Mouse (Mus musculus): ENCODE results near the gene Cops7a.

The Cops7a gene

DNA sequence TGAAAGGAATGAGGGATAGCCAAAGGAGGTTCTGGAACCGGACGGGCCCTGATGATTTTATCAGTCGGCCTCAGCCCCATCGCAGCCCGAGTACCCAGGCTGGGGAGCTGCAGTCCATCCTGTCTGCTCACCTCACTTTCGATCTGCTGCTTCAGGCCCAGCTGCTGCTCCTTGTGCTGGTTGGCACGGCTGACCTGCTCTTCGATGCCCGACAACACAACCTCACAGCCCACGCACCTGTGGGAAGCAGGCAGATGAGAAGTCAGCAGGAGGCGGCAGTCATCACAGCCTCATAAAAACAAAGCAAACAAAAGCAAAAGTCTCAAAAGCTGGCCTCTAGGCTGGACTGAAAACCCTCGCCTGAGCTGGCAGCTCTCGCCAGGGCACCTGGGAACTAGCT lies 5.4 kb downstream of the Cops7a start:
- DNase-seq (ENCODE audit: low read depth in 1 of 2, low spot score in 2 of 2) = no peak

DNA sequence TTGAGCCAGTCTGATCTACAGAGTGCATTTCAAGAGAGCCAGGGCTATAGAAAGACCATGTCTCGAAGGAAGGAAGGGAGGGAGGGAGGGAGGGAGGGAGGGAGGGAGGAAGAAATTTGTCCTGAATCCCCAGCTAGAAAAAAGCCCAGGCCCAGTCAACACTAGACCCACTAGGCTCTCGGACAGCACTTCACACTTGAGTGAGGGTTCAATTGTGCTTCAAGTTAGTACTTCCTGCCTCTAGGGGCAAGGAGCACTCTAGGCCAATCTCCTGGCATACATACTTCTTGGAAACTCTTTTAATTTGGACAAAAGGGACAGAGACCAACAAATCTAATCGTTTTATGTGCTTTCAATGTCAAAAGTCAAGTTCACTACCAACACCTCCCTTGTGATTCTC lies 7.2 kb downstream of the Cops7a start:
- no peak for DNase-seq (ENCODE audit: low read depth in 1 of 2, low spot score in 2 of 2)

DNA sequence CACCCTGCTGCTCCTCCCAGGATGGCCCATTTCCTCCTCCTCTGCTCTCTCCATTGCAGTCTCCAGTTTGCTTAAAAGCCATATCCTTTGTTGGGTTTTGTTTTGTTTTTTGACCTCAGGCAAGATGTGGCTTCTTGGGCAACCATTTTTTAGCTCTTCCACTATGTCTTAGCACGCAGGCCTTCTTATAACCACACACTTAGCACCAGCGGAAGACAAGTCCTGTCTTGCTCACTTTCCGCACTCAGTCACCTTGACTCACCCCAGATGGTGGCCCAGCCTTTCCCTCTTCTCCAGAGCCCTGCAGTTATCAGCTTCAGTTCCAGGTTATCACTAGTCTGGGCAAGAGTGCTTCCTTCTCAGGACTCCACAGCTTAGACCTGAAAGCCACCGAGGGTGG lies 10.1 kb downstream of the Cops7a start:
- no peak for DNase-seq (ENCODE audit: low read depth in 1 of 2, low spot score in 2 of 2)

DNA sequence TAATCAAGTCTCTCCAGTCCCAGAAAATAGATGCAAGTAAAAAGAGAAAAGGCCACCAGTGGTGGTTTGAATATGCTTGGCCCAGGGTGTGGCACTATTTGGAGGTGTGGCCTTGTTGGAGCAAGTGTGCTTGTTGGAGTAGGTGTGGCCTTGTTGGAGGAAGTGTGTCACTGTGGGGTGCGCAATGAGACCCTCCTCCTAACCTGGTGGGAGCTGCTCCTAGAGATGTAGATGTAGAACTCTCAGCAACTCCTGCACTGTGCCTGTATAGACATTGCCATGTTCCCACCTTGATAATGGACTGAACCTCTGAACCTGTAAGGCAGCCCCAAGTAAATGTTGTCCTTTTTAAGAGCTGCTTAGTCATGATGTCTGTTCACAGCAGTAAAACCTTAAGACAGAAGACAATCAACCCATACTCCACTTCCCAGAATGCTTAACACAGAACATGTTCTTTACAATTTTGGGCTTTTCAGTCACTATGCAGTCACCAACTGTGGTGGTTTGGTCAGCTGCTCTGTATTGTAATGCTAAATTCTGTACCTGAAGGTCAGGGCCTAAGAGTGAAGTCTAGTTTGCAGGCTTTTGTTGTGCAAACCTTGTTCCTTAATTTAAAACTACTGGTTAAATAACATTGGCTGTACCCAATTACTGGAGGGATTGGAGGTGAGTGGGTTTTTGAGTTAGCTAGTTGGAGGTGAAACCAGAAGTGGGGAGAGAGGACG lies 11.2 kb downstream of the Cops7a start:
- no peak for DNase-seq (ENCODE audit: low read depth in 1 of 2, low spot score in 2 of 2)

DNA sequence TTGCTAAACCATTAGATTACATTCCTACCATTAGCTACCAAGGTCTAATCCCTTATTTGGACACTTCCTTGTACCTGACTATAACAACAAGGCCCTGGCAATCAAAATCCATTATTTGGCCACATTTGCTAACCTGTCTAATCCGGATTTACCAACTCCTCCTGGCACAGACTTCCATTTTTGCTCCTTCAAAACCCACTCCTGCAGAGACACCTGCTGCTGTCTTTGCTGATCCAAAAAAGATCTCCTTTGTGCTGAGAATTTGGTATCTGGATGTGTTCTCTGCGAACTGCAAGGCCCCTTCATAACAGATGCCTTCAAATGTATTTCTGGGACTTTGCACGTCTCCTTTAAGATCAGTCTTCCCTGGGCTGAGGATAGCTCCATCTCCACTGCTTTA lies 21.8 kb downstream of the Cops7a start:
- no peak for DNase-seq (ENCODE audit: low read depth in 1 of 2, low spot score in 2 of 2)

DNA sequence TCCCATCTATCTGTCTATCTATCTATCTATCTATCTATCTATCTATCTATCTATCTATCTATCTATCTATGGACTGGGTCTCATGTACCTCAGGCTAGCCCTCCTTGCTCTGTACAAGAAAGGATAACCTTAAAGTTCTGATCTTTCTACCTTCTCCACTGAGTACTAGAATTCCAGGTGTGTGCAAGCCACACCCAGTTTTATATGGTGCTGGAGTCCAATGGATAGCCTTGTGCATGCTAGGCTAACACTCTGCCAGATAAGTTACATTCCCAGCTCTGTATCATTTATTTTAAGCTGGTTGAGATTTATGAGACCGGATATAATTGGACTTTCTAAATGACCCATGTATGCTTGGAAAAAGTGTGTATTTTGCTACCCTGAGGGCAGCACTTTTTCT lies 23.7 kb downstream of the Cops7a start:
- no peak for DNase-seq (ENCODE audit: low read depth in 1 of 2, low spot score in 2 of 2)

DNA sequence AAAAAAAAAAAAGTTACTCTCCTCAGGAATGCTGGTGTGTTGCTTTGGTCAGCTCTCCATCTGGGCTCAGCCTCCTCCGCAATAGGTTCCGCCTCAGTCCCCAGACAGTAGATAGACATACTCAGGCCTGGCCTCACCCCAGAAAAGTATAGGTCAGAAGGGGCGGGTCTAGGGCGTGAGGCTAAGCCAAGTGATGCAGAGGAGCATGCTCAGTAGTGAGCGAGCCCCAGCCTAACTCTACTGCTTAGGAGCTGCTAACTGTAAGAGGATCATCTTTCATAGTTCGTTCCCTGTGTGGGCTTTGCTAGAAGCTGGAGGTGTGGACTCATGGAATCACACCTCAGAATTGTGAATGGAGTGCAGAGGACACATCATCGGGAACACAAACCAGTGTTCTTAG lies 26.8 kb downstream of the Cops7a start:
- DNase-seq (ENCODE audit: low read depth in 1 of 2, low spot score in 2 of 2) = no peak

DNA sequence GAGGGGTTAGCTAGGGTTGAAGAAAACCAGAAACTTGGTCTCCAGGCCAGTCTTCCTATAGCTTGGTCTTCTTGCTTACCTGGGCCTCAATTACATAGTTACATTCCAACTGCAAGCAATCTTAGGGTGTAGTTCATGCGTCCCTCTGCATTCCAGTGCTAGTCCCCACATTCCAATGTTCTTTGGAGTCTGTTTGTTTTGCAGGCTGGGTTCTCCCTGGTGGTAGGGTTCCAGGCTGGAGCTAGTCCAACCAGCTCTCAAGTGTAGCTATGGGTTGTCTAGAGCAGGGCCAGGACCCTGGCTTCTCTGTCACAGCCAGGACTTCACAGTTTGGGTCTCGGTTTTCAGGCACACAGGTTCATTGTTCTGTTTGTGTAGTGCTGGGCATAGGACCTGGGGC lies 27.8 kb downstream of the Cops7a start:
- no peak for DNase-seq (ENCODE audit: low read depth in 1 of 2, low spot score in 2 of 2)

DNA sequence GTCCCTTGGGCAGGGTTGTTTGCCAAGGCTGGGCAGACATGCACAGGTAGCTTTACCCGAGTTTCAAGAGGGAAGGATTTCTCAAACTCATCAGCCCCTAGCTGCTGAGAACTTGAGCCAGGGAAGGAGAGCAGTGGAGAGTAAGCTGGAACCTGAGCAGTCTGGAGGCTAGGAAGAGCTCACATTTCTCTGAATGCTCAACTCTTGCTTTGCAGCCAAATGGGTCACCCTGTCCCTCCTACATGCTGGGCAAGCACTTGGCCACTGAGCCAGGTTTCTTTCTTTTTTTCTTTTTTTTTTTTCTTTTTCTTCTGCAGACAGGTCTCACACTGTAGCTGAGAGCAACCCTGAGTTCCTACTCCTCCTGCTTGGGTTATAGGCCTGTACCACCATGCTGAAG lies 28.7 kb downstream of the Cops7a start:
- DNase-seq (ENCODE audit: low read depth in 1 of 2, low spot score in 2 of 2) = no peak

DNA sequence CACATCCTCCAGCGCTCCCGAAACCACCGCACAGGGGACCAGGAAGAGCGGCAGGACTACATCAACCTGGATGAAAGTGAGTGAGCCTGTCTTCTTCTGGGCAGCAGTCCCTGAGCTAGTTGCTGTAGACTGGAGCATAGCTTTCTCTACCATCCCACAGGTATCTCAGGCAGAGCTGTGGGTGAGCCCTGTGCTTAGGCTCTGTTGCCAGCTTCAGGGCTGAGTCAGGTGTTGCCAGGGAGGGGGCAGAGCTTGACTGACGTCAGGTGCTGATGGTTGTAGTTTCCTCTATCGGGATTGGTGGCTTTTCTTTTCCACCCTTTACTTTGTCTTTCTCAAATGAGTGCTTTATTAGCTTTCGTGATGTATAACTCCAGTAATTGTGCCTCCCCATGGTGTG lies 30.7 kb downstream of the Cops7a start:
- DNase-seq (ENCODE audit: low read depth in 1 of 2, low spot score in 2 of 2) = no peak

DNA sequence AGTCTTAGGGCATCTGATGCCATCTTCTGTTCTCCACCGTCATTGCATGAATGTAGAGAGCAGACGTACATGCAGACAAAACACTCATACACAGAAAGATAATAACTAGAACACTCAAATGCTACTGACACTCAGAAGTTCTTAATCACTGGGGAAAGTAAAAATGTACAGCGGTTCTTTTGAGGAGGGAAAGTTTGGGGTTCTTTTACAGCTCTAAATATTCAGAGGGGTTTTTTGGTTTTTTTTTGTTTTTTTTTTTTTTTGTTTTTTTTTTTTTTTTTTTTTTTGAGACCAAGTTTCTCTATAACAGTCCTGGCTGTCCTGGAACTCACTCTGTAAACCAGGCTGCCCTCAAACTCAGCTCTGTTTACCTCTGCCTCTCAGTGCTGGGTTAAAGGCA lies 32.2 kb downstream of the Cops7a start:
- DNase-seq (ENCODE audit: low read depth in 1 of 2, low spot score in 2 of 2) = no peak

DNA sequence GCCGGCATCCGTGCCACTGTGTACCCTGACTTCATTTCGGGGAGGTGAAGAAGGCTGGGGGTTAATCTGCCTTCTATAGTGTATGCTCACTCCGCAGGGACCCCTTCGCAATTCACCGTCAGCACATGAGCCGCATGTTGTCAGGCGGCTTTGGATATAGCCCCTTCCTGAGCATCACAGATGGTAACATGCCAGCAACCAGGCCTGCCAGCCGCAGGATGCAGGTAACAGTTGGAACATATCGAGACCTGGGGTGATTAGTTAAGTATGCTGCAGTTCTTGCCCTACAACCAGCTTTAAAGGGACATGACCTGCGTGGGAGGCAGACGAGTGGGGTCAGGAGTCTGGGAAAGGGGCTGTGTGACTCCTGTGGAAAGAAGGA lies 33.0 kb downstream of the Cops7a start:
- no peak for DNase-seq (ENCODE audit: low read depth in 1 of 2, low spot score in 2 of 2)

DNA sequence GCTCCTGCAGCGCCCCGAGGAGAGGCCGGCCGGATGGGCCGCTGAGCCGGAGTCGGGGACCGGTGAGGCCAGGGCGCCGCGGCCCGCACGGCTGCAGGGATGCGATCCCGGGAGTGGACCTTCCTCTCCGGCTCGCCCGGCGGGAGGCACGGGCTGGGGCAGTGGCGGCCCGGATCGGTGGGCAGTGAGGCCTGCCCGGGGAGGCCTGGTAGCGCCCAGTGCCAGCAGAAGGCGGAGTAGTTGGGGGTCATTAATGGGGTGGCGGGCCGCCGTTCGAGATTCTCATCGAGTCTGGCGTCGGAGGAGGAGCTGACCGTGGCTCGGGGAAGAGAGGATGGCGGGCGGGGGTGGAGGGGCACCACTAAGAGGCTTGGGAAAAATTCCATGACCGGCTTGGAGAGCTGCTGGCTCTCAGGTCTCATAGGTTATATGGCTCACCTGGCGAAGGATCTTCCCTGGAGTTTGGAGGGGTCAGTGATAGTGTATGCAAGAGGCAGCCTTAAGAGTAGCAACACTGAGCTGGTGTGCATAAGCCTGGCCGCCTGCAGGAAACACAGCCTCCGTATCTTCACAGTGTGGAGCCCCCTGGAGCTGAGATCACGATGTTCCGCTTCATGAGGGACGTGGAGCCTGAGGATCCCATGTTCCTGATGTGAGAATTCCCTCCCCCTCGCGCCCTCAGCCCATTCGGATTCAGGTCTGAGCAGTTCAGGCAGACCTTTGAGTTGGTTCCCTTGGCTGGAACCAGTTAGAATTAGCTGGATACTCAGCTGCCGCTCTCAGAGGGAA lies 33.6 kb downstream of the Cops7a start:
- no peak for DNase-seq (ENCODE audit: low read depth in 1 of 2, low spot score in 2 of 2)

DNA sequence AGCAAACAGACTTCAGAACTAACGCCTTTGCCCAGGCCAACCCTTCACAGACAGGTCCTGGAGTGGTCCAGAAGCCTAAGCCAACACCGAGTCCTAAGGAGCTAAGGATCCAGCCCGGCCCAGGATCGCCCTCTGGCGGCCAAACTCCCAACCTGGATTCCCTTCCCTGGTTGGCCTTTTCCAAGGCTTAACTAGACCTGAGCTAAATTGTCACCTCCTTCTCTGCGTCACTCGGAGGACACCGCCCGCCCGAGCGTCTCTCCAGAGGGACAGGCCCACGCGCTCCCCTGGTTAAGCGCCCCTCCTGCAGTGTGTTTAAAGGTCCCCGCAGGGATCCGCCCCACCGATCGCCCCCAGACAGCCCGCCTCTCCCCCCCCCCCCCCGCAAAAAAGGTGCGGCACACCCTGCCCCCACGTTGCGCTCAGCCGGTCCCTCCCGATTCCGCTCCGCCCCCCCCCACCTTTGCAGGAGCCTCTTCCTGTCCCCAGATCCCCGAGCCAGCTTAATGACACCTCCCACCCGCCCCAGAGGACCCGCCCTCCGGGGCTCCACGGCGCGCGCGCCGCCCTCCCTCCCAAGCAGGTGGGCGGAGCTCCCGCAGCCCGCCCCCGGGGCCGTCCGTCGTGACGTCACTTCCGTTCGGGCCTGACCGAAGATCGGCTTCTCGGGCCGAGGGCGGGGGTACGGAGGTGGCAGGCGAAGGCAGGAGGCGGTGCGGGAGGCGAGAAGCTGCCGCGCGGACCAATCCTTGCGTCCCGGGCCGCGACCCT lies 34.4 kb downstream of the Cops7a start, which contains the start of gene Mlf2:
Mlf2 (plus strand) TSS at position 633 of the 771 bp plus-strand sequence.
- peak; percentile 87 to 93 for DNase-seq (ENCODE audit: low read depth in 1 of 2, low spot score in 2 of 2)

DNA sequence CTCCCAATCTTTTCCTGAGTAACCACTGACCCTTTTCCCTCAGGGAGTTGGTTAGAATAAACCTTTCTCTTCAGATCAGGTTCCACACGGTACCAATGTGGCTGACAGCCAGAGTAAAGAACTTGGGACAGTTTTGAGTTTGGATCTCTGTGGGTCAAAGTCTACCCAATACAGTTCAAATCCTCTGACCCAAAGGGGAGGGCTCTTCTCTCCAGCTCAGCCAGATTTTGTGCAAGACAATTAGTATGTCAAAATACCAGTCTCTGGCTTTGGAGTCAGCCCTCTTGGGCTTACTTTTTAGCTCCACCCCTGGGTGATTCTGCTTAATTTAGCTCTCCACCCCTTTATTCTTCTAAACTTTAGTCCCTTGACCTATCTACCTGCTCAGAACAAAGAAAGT lies 35.1 kb downstream of the Cops7a start:
- DNase-seq (ENCODE audit: low read depth in 1 of 2, low spot score in 2 of 2) = no peak

DNA sequence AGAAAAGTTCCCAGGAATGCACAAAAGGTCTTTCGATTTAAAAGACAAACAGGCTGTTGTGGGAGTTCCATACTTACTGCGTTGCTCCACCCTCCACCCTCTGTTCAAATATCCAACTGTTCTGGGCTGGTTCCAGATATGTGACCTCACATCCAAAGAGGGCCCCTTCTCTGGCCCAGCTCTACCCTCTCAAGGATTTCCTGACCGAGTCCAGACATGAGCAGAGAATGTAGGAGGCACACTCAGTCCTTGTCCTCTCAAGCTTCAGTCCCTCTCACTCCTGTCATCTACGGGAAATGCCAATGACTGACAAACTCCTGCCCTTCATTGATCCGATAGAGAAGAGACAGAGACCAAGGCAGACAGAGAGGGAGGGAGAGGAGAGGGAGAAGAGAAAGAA lies 39.4 kb downstream of the Cops7a start:
- DNase-seq (ENCODE audit: low read depth in 1 of 2, low spot score in 2 of 2) = no peak

DNA sequence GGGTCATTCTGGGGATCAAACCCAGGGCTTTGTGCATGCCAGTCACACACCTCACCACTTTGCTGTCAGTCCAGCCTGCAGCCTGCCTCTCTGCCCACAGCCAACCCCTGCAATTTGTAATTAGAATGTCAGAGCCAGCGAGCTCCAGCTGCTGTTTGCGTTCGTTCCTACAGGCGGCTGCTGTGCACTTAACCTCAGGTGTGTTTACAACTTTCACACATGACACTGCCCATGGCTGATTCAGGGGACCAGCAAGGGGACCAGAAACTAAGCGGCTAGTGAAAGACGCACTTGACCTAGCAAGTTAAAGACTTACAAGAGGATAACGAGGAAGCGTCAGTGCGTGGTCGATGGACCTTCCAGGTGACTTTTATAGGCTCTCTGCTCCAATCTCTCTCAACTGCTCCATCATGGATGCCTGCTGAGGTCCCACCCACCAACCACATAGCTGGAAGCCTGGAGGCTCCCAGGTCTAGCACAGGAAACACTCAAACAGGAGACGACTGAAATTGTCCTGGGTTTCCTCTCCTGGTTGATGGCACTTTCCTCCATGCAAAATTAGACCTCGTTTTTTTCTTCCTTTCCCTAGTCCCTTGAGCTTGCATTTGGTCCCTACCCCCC lies 40.1 kb downstream of the Cops7a start:
- no peak for DNase-seq (ENCODE audit: low read depth in 1 of 2, low spot score in 2 of 2)

DNA sequence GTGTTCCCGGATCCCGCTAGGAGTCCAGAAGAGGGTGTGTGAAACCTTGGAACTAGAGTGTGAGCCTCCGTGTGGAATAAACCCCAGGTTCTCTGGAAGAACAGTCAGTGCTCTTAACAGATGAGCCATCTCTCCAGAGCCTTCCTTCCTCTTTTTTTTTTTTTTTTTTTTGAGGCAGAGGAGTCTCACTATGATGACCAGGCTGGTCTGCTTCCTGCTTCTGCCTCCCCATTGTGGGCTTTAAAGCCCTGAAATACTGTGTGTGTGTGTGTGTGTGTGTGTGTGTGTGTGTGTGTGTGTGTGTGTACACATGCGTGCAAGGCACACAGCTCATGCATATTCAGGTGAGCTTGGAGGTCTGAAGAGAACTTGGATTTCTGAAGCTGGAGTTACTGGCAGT lies 43.8 kb downstream of the Cops7a start:
- no peak for DNase-seq (ENCODE audit: low read depth in 1 of 2, low spot score in 2 of 2)

DNA sequence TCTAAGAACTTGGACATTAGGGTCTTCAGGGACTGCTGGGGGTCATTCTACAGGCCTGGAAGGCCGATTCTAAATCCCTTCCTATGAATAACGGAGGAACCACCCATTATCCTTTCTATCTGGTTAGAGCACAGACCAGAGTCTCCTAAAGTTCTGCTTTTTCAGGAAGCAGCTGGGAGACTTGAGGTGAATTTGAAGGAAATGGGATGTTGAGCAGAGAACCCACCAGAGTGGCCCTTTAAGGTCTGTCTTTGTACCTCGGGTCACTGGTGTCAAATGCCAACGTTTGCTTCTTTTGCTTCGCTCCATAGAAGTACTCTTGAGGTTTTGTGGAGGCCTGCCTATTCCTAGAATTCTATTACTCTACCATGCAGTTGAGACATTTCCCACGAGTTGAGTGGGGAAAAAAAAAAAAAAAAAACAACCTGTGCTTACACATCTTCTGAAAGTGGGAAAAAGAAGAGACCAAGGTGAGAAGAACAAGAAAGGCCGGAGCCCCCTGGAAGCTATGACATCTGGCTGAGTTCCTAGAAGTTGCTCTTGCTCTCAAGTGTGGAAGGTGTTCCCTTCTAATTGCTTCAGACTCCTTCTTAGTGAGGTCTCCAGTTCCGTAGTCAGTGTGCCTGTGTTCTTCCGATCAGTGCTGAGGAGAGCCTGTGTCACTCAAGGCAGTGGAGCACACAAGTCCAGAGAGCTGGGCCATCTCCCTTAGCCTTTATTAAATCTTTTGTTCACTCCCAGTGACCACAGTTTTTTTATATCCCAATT lies 44.8 kb downstream of the Cops7a start:
- DNase-seq (ENCODE audit: low read depth in 1 of 2, low spot score in 2 of 2) = no peak

DNA sequence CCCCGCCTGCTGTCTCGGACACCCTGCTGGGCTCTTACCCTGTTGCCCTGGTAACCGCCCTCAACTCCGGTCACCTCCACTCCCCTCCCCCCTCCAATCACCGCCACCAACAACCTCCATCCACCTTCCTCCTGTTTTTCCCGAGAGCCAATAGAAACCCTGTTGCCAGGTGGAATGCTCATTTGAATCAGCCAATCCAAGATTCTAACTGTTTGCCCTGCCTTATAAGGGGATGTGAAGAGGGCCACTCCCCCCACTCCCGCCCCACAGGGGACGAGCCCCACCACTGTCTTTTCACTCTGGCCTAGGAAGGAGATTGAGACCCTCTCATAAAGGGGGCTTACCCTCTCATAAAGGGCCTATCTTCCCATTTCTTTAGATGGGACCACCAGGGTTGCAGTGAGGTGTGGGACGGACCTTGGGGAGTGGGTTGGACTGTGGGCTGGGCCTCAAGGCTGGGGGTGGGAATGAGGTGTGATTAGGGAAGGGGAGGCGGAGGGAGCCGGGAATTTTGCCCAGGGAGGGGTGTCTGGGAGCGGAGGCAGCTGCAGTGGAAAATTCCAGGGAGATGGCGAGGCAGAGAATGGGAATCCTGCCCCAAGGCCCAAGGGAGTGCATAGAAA lies 45.5 kb downstream of the Cops7a start, which contains the start of gene Ptms:
Ptms (minus strand) TSS at position 409 of the 623 bp plus-strand sequence.
- DNase-seq (ENCODE audit: low read depth in 1 of 2, low spot score in 2 of 2) = no peak

Measured in monocyte, adult 2 months (primary cell).